Mouse (Mus musculus) heart, adult 18-20 months (tissue): ENCODE measurements at regions not wholly inside any gene's neighbourhood (a gene's known extent, or its start where the extent isn't known, plus 50 kb on each side); places are given as distances from the start of the nearest gene placed in this dataset.
"Not testable (repeated sequence)": the region's sequence is repeated elsewhere in the genome, so short reads cannot be mapped to it uniquely, and the experiment has no call there.

ENCODE experiments used
- DNase-seq, 2 experiments: peaks; one replicate each; pipeline ENCODE4 v3.0.0; 2021 to 2022; ENCODE audit warnings: mixed read lengths in 1 of 2

DNA sequence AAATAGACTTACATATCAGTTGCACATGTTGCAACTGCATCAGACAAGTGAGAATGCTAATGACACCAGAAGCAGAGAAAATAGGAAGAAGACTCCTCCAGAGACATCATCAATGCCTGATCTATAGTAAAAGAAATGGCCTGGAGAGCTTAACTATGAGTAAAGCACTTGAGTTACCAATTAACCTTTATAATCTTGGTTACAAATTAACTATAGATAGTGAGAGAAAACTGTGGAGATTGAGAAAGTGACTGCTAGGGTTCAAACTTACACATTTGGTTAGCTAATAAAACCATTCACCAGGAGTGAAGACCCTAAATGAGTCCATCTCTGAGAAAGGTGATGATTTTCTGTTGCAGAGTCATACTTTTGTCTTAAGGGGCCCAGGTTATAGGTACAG, 307.4 kb downstream of the Phex start:
- no peak for DNase-seq

- no peak for DNase-seq
Measured at GRCm38 (mm10) chrX:157080025-157080424, 335.1 kb downstream of the Phex start.

GRCm38 (mm10) chrX:157079606-157080005, 335.5 kb downstream of the Phex start:
- peak; percentile 4 to 25 for DNase-seq

- DNase-seq: not testable (repeated sequence)
Measured at GRCm38 (mm10) chrX:157078061-157078460, 337.1 kb downstream of the Phex start.

GRCm38 (mm10) chrX:157076193-157076592, 338.9 kb downstream of the Phex start:
- DNase-seq: no peak

DNA sequence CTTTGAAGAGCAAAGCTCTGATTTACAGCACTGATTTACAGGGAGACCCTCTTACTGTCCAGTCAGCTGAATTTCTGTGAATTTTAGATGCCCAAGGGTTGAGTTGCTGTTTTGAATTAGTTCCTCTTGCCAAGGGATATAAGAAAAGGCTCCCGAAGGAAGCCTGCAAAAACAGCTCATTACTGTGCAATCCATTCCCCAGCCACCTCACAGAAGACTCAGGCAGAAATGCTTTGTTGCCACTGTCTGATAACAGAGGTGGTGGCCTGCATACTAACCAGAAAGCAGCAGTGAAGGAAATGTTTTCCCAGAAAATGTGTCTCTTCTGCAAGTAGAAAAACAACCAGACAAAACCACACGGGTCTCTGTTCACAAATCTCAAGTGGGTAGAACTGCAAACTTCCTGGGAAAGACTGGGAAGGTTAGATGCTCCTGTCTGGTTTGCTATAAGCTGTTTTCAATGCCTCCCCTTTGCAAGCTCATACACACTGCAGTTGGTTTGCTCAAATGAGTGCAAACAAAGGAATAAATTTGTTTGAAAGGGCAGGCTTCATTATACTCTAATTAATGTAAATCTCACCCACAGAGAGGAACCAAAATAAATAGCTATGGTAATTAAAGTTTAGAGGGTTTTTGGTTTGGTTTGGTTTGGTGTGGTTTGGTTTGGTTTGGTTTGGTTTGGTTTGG, 363.3 kb downstream of the Phex start:
- DNase-seq: no peak

DNA sequence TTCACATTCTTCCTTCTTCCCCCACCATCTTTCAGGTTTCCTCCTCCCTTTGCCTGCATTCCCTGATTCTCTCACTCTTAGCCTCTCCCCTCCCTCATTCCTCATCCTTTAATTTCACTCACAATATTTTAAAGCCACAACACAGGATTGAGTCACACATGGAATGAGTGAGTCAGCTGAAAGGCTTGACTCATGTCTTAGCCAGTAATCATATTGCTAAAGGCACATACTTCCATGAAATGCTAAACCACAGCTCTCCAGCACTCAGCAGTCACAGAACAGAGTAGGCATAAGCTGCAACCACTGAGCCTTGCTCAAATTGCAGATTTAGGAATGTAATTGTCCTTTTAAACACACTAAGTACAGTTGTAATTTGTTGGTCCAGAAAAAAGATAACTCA, 386.2 kb downstream of the Phex start:
- DNase-seq: no peak

DNA sequence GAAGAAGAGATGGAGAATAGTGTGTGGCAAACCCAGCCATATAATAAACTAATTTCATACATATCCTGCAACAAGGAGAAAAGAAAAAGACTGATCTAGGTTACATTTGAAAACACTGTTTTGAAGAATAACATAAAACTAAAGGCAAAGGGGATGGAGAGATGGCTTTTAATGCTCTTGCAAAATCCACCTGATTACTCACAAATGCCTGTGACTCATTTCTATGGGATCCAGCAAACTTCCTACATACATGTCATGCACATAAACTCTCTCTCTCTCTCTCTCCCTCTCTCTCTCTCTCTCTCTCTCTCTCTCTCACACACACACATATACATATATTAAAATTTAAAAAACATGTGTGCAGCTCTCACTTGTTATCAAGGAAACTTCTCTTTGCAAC, 390.8 kb downstream of the Phex start:
- no peak for DNase-seq

DNA sequence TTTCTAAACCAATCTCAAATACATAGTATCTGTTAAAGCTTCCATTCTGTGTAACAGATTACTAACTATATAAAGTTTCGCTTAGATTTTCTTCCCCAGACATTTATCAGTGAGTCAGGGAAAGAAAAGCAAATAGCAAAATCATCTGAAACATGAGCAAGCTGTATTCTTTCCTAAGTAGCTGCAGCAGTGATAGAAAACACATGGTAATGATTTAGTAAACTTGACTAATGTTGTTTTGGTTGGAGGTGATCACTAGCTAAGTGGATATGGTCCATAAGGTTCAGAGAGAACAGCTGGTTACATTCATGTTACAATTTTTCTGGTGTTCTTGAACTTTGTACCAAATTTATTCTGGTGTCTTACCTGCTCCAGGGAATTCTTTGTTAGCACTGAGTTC, 393.3 kb downstream of the Phex start:
- no peak for DNase-seq

DNA sequence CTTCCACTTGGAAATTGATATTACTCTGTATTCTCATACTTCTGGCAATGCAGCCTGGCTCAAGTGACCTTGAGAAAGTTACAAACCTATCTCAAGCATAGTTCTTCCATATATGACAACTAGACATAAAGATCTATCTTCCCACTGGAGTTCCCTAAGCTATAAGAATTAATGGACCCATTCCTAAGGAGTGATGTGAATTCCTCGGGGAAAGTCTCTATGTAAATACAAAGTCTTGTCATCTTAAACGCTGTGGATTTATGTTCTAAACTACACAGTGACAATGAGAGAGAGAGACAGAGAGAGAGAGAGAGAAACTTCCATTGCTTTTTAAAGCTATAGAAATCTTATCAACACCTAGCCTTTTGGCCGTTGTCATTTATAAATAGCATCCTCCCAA, 394.8 kb downstream of the Phex start:
- no peak for DNase-seq

DNA sequence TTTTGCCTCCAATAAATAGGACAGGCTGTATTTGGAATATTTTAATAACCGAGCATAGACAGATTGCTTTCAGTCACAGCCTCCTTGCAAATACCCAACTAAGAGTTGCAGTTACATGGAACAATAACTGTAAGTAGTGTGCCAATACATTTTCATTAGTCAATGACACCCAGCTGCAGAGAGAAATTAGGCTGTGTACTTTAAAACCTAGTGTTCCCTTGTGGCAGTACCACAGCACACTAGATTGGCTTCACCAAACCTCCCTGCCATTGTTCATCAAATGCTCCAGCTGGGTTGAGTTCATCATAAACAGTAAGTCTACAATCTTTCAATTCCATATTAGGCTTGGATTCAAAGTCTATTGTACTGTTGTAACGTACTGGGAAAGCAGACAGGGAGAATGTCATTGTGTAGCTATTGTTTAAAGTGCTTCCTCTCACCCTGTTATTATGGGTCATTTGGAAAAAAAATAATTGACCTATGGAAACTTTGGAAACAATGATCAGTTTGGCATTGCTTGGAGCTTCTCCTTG, 425.1 kb downstream of the Phex start:
- no peak for DNase-seq

GRCm38 (mm10) chrX:156947093-156947492, 468.0 kb downstream of the Phex start:
- DNase-seq: no peak

- no peak for DNase-seq
Measured at GRCm38 (mm10) chrX:156944223-156944622, 470.9 kb downstream of the Phex start.

GRCm38 (mm10) chrX:156913363-156913762, 501.7 kb downstream of the Phex start:
- peak in 1 of 2 experiments; percentile 1 for DNase-seq
